Mouse (Mus musculus): ENCODE measurements around the gene Serac1.
"Not testable (repeated sequence)": the region's sequence is repeated elsewhere in the genome, so short reads cannot be mapped to it uniquely, and the experiment has no call there.

The Serac1 gene

DNA sequence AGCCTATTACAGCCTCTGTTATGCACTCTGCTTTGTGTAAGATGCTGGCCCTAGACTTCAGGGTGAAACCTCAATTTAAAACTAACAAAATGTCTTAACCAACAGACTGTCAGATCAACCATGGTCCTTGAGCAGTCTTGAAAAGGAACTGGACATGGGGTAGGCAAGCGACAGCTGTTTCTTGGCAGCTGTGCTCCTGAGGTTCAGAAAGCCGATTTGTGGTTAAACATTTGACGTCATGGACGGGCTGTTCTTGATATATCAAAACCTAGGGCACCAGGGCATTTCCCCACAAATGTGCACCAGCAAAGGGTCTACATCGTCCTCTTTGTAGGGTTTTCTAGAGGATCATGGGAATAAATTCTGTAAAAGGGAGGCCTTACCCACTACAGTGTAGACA lies 16.0 kb downstream of the Serac1 start:
- DNase-seq, result peak in 1 of 2 experiments; percentile 21

DNA sequence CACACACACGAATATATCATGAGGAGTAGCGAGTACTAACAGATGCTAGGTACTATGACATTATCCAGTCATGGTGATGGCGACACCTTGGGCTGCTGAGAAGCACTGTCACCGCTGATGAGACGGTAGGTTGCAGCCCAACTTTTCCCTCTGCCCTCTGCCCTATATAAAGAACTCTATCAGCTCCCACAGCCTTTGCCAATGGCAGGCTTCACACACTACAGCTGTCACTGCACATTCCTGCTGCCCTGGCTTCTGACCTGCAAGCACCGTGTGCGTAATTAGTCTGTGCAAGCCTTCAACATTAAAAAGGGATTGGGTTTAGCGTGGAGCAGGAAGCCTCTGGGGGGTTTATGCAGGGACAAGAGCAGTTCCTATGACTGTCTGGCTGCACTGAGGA lies 16.7 kb downstream of the Serac1 start:
- peak in 1 of 2 experiments; percentile 16 for DNase-seq

DNA sequence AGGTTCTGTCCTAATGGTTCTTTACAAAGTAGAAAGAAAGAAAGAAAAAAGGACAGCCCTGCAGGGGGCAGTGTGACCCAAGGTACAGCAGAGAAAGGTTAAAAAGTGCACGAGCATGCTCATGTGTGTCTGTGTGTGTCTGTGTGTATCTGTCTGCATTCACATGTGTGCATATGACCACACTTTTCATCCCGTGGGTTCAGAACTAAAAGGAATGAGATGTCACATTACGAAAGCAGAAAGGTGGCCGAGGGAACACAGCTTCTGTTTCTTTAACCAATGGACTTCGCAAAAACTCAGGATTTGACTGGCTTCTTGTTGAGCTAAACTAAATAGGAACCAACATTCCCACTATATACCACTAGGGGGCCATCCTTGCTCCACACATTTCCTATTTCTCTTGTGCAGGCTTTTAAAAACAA lies 24.6 kb downstream of the Serac1 start:
- peak; percentile 33 to 72 for DNase-seq

GRCm38 (mm10) chr17:6052801-6053200 lies 26.7 kb downstream of the Serac1 start:
- DNase-seq, result no peak

GRCm38 (mm10) chr17:6037507-6037906 lies 42.0 kb downstream of the Serac1 start:
- peak in 1 of 2 experiments; percentile 35 for DNase-seq

DNA sequence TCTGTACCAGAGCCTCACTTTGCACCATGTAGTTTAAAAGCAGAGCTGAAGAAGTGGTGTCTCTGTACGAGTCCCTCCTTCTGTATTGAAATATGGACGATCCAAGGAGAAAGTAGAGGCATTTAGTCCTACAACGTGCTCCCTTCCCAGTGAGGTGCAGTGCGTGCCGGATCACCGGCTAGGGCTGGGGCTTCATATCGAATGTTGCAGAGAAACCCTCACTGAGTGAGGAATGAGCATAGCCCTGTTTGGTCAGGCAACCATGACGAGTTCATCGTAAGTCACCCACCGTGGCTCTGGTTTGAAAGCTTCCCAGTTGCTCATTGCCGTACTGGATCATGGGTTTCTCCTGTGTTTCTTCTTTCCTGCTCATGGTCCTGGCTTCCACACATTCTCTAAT lies 42.7 kb downstream of the Serac1 start:
- no peak for DNase-seq

- no peak for DNase-seq
These were observed 43.1 kb downstream of the Serac1 start for GRCm38 (mm10) chr17:6036458-6036857.

GRCm38 (mm10) chr17:6035661-6036060 lies 43.9 kb downstream of the Serac1 start:
- no peak for DNase-seq

DNA sequence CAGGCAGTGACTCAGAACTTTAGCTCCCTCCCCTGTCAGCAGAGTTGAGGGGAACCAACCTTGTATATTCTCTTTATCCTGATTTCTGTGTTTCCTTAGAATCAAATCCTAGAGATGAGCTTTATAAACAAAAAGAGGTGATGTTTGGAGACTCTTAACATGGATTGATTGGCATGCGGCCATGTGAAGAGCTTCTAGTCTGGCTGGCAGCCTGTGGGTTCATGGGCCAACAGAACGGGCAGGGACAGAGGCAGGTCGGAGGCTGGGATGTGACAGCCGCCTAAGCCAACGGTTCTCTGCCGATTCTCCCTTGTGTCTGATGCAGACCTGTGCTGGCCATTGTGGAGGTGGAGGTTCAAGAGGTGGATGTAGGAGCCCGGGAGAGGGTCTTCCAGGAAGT lies 53.7 kb downstream of the Serac1 start:
- no peak for DNase-seq

- DNase-seq, result not testable (repeated sequence)
These were observed 58.2 kb downstream of the Serac1 start for GRCm38 (mm10) chr17:6021374-6021789.

DNA sequence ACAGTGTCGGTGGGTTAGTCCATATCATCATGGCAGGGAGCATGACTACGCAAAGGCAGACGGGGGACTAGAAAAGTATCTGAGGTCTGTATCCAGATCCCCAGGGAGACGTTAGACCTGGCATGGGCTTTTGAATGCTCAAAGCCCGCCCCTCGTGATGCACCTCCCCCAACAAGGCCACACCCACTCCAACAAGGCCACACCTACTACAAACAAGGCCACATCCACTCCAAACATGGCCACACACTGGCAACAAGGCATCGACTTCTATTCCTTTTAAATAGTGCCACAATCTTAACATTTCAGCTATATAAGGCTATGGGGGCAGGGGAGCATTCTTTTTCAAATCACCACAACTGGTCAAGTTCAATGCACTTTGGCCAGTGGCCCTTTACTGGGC lies 58.9 kb downstream of the Serac1 start:
- no peak for DNase-seq

DNA sequence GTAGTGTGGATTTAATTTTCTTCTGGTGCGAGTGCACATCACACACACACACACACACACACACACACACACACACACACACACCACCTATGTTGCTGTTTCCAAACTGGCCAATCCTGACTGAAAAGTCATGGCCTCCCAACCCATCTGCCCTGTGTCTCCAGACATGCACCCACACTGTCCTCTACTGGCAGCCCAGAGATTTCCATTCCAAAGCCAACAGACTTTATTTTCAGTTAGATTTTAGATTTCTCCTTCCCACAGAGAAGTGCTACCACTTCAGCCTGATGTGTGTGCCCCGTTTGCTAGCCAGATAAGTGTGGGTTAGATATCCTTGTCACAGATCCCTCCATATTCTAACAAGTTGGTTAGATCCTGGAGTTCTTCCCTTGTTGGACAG lies 59.8 kb downstream of the Serac1 start:
- peak; percentile 51 to 70 for DNase-seq

- DNase-seq, result no peak
These were observed 61.2 kb downstream of the Serac1 start for GRCm38 (mm10) chr17:6018348-6018747.

DNA sequence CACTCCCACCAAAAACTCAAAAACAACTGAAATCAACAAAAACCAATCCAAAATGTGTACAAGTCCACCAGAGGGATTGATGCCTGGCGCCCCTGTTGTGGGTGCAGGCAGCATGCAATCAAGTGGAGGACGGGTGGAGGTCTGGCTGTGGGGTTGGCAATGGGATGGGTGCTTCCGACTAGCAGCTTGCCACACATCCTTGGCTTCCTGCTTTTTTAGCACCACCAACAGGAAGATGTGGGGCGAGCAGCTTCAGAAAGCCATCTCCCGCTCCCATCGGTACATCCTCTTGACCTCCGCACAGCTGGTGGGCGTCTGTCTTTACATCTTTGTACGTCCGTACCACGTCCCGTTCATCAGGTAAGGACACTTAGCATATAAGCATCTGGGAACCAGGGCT lies 62.3 kb downstream of the Serac1 start:
- DNase-seq, result peak; percentile 44 to 47

DNA sequence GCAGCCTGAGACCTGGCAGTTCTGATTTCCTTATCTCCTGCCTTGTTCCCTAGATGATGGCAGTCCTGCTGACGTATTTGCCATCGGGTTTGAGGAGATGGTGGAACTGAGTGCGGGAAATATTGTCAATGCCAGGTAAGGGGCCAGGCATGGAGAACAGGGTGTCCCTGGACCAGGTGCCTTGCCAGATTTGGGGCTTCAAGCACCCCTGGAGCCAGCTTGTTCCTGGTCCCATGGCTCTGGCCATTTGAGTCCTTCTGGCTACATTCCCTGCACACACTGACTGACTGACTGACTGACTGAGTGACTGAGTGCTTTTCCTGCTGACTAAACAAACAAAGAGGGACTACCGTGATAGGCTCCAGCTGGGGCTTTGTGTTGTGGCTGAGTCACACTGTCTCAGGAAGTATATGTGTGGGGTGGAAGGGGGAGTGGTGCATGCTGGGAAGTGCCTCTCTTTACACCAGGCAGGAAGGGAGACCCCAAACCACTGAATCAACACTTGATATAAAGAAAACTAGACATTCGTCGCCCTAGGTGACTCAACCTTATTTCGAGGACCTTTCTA lies 63.2 kb downstream of the Serac1 start:
- peak; percentile 52 to 70 for DNase-seq

DNA sequence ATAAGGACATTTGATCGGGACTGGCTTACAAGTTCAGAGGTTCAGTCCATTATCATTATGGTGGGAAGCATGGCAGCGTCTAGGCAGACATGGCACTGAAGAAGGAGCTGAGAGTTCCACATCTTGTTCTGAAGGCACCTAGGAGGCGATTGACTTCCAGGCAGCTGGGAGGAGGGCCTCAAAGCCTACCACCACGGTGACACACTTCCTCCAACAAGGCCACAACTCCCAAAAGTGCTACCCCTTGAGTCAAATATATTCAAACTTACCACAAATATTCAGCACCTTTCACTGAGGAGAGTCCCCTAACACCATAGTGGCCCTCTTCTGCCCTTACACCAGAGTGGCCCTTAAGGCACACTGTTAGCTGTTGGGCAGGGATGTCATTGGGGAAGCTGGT lies 64.6 kb downstream of the Serac1 start:
- DNase-seq, result no peak

- no peak for DNase-seq
These were observed 66.5 kb downstream of the Serac1 start for GRCm38 (mm10) chr17:6013079-6013478.

DNA sequence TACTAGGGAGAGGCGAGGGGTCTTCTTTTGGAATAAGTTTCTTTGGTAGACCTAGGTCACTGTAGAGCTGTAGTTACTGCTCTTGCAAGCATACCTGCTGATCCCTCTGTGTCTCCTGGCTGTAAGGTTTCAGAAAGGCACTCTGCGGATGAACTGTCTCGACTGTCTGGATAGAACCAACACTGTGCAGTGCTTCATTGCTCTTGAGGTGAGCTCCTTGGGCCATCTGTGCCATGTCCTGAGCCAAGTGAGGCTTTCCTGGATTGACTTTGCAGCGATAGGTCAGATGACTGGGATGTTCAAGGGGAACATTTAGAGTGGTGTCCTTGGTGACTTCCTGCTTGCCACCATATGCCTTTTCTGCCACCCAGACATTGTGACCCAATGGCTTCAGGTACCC lies 69.9 kb downstream of the Serac1 start:
- DNase-seq, result no peak

- peak; percentile 44 to 50 for DNase-seq
These were observed 71.0 kb downstream of the Serac1 start for GRCm38 (mm10) chr17:6008590-6008989.

DNA sequence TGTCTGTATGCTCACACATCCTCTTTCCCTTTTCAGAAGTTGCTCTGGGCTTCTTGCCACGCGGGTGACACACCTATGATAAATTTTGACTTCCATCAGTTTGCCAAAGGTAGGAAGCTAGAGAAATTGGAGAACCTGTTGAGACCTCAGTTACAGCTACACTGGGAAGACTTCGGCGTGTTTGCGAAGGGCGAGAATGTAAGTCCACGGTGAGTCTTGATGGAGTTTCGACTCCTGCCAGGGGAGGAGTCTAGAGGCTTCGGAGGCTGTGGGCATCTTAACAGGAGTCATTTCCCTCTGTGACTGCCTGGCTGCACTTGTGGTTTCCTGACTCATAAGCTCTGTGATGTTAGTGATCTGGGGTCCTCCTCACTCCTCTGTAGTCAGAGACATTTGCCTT lies 71.6 kb downstream of the Serac1 start:
- DNase-seq, result no peak

DNA sequence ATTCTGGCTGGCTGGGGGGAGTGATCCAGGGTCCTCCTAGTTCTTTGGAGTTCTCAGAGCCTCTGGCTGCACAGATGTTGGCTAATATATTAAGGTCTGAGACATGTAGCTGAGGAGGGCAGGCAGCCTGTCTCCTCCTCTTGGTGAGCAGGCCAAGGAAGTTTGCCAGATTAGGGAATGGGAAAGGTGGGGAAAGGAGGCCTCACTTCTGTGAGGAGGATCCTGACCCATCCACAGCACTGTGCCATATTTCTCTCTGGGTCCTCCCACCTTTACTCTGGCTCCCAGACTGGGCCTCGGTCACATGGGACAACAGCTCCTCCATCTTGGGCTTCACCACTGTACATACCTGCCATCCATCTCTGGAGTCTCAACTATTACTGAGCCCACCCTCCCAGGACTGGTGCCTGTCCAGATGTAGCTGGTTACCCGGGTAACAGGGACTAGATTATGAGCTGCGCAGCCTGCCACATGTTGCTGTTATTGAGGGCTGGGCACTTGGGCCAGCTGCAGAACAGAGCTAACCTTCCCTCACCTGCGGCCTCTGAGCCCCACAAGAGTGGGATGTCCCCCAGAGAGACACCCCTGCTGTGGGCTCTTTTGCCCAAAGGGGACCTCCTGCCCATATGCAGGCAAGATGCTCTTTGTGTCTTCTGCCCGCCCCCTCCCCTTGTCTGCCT lies 72.3 kb downstream of the Serac1 start:
- DNase-seq, result no peak

GRCm38 (mm10) chr17:6005638-6006471 lies 73.7 kb downstream of the Serac1 start:
- peak; percentile 81 to 84 for DNase-seq

- peak in 1 of 2 experiments; percentile 48 for DNase-seq
These were observed 74.3 kb downstream of the Serac1 start for GRCm38 (mm10) chr17:6005246-6005637.

GRCm38 (mm10) chr17:6003661-6004060 lies 75.9 kb downstream of the Serac1 start:
- no peak for DNase-seq

Measured in lung, postnatal 4 days (tissue).